Mouse (Mus musculus): ENCODE data around the gene Mroh3.
A peak's percentile ranks its signal among the peaks of the same experiment; 100 is the strongest.

- peak; percentile 22; the same call in 1 of the 2 replicates for TF ChIP-seq CTCF (IDR thresholded peaks at IDR 0.05; ENCODE audit: low read depth)
- no peak for TF ChIP-seq EP300 (optimal IDR thresholded peaks at IDR 0.05)
Observed at GRCm38 (mm10) chr1:136156304-136156703, 56.3 kb downstream of the Mroh3 start.

All from stomach, postnatal 0 days (tissue).